Mouse (Mus musculus): ENCODE measurements around the gene Ptrh1. TPM values are rescaled to one million over a fixed set of nuclear protein-coding genes. Genes with fewer than 3 reads are reported as not detected.

Ptrh1 gene
- total and polyA plus RNA-seq, 3 experiments = 12.3 to 27.9 TPM; not detected in 1

- TF ChIP-seq E2F4 (IDR thresholded peaks at IDR 0.05; ENCODE audit: borderline replicate concordance, low read depth, low read length) (no peak), USF2 (IDR thresholded peaks at IDR 0.05; ENCODE audit: borderline replicate concordance in 1 of 2, insufficient read depth in 1 of 2, low read depth in 1 of 2, low read length in 2 of 2) (no peak), MXI1 (IDR thresholded peaks at IDR 0.05; ENCODE audit: low read depth, low read length) (no peak), ZMIZ1 (IDR thresholded peaks at IDR 0.05; ENCODE audit: low read depth, low read length) (no peak)
Measured at GRCm38 (mm10) chr2:32823153-32823552, 47.6 kb downstream of the Ptrh1 start (continued).

- Histone ChIP-seq H3K9me3 (replicated peaks; ENCODE audit: insufficient read depth, low read length) (no peaks in the 10 kb centered on the region), H3K9ac (ENCODE audit: control insufficient read depth, low read depth, low read length, poor library complexity, severe bottlenecking) (no peak overlapping the region), H3K4me1 (ENCODE audit: control insufficient read depth in 1 of 2, insufficient read depth in 2 of 2, low read length in 2 of 2) (no peaks in the 10 kb centered on the region), H3K27ac (ENCODE audit: control insufficient read depth, low read depth, low read length) (no peak overlapping the region), H3K79me2 (ENCODE audit: control insufficient read depth, insufficient read depth, low read length, poor library complexity) (no peaks in the 10 kb centered on the region), H3K36me3 (ENCODE audit: control insufficient read depth in 1 of 2, insufficient read depth in 2 of 2, low read length in 2 of 2) (no peaks in the 10 kb centered on the region), H3K27me3 (ENCODE audit: control insufficient read depth in 1 of 2, insufficient read depth in 2 of 2, low read length in 2 of 2) (no peaks in the 10 kb centered on the region), H3K4me3 (ENCODE audit: control insufficient read depth in 1 of 2, insufficient read depth in 1 of 2, low read depth in 2 of 2, low read length in 2 of 2) (no peak overlapping the region)
- no peak for TF ChIP-seq E2F4 (IDR thresholded peaks at IDR 0.05; ENCODE audit: borderline replicate concordance, low read depth, low read length)
- no peak for TF ChIP-seq JUND (IDR thresholded peaks at IDR 0.05; ENCODE audit: low read depth, low read length)
- TF ChIP-seq MYB (IDR thresholded peaks at IDR 0.05; ENCODE audit: low read depth, low read length) = no peak
- no peak for TF ChIP-seq CHD2 (IDR thresholded peaks at IDR 0.05; ENCODE audit: low read length)
- no peak for TF ChIP-seq USF1 (IDR thresholded peaks at IDR 0.05; ENCODE audit: low read depth, low read length)
- no peak for TF ChIP-seq MXI1 (IDR thresholded peaks at IDR 0.05; ENCODE audit: low read depth, low read length)
- TF ChIP-seq MEF2A (IDR thresholded peaks at IDR 0.05; ENCODE audit: extremely low read depth, insufficient replicate concordance, low read depth, low read length, poor library complexity, severe bottlenecking) = no peak
- no peak for TF ChIP-seq TBP (IDR thresholded peaks at IDR 0.05; ENCODE audit: low read depth, low read length)
- TF ChIP-seq UBTF (IDR thresholded peaks at IDR 0.05; ENCODE audit: borderline replicate concordance, insufficient read depth, low read depth, low read length) = no peak
- TF ChIP-seq MYC (IDR thresholded peaks at IDR 0.05; ENCODE audit: low read depth, low read length) = no peak
- TF ChIP-seq ETS1 (IDR thresholded peaks at IDR 0.05; ENCODE audit: low read depth, low read length) = no peak
- no peak for DNase-seq (ENCODE audit: low read depth, low spot score)
Measured at GRCm38 (mm10) chr2:32823579-32824154, 48.1 kb downstream of the Ptrh1 start.

- H3K27me3 ChIP-seq (ENCODE audit: control insufficient read depth in 1 of 2, insufficient read depth in 2 of 2, low read length in 2 of 2) = no peaks in the 10 kb centered on the region
Measured at GRCm38 (mm10) chr2:32824181-32824580, 48.6 kb downstream of the Ptrh1 start.

More at GRCm38 (mm10) chr2:32824181-32824580, 48.6 kb downstream of the Ptrh1 start:
- DNase-seq (ENCODE audit: low read depth, low spot score) = no peak
- no peak overlapping the region for H3K4me3 ChIP-seq (ENCODE audit: control insufficient read depth in 1 of 2, insufficient read depth in 1 of 2, low read depth in 2 of 2, low read length in 2 of 2)
- H3K79me2 ChIP-seq (ENCODE audit: control insufficient read depth, insufficient read depth, low read length, poor library complexity) = no peaks in the 10 kb centered on the region
- no peaks in the 10 kb centered on the region for H3K36me3 ChIP-seq (ENCODE audit: control insufficient read depth in 1 of 2, insufficient read depth in 2 of 2, low read length in 2 of 2)
- H3K4me1 ChIP-seq (ENCODE audit: control insufficient read depth in 1 of 2, insufficient read depth in 2 of 2, low read length in 2 of 2) = no peaks in the 10 kb centered on the region
- no peaks in the 10 kb centered on the region for H3K9me3 ChIP-seq (replicated peaks; ENCODE audit: insufficient read depth, low read length)
- no peak overlapping the region for H3K9ac ChIP-seq (ENCODE audit: control insufficient read depth, low read depth, low read length, poor library complexity, severe bottlenecking)
- no peak overlapping the region for H3K27ac ChIP-seq (ENCODE audit: control insufficient read depth, low read depth, low read length)
- TF ChIP-seq TAL1 (IDR thresholded peaks at IDR 0.05; ENCODE audit: low read length) = no peak
- TF ChIP-seq NRF1 (IDR thresholded peaks at IDR 0.05; ENCODE audit: insufficient read depth, low read depth, low read length, poor library complexity, severe bottlenecking) = no peak
- no peak for TF ChIP-seq ZMIZ1 (IDR thresholded peaks at IDR 0.05; ENCODE audit: low read depth, low read length)
- TF ChIP-seq HCFC1 (IDR thresholded peaks at IDR 0.05; ENCODE audit: low read depth, low read length) = no peak
- no peak for TF ChIP-seq CHD1 (IDR thresholded peaks at IDR 0.05; ENCODE audit: low read depth, low read length)
- no peak for TF ChIP-seq ELF1 (IDR thresholded peaks at IDR 0.05; ENCODE audit: low read depth, low read length)
- no peak for TF ChIP-seq ZNF384 (IDR thresholded peaks at IDR 0.05; ENCODE audit: low read depth, low read length)
- no peak for TF ChIP-seq MYC (IDR thresholded peaks at IDR 0.05; ENCODE audit: low read depth, low read length)
- no peak for TF ChIP-seq SMC3 (IDR thresholded peaks at IDR 0.05; ENCODE audit: low read depth, low read length)
- TF ChIP-seq POLR2AphosphoS2 (IDR thresholded peaks at IDR 0.05; ENCODE audit: low read length) = no peak
- TF ChIP-seq ETS1 (IDR thresholded peaks at IDR 0.05; ENCODE audit: low read depth, low read length) = no peak
- no peak for TF ChIP-seq GABPA (IDR thresholded peaks at IDR 0.05; ENCODE audit: low read depth, low read length)
- TF ChIP-seq ZKSCAN1 (IDR thresholded peaks at IDR 0.05; ENCODE audit: low read depth, low read length) = no peak
- TF ChIP-seq NELFE (IDR thresholded peaks at IDR 0.05; ENCODE audit: low read depth, low read length) = no peak
- TF ChIP-seq MAX (IDR thresholded peaks at IDR 0.05; ENCODE audit: low read length) = no peak
- no peak for TF ChIP-seq MXI1 (IDR thresholded peaks at IDR 0.05; ENCODE audit: low read depth, low read length)
- TF ChIP-seq JUND (IDR thresholded peaks at IDR 0.05; ENCODE audit: low read depth, low read length) = no peak

Data from MEL (cell line).